Mouse (Mus musculus) bone marrow macrophage, adult 2 months (primary cell): ENCODE measurements around the gene Supt3.

ENCODE experiments used
- CTCF ChIP-seq: IDR thresholded peaks from 2 replicates; pipeline ENCODE4 v1.5.1; 2012; ENCODE audit warnings: low read depth, mild to moderate bottlenecking, low read length, moderate library complexity
- POLR2A ChIP-seq: IDR thresholded peaks from 2 replicates; pipeline ENCODE4 v1.6.1; 2012; ENCODE audit warnings: mild to moderate bottlenecking, low read depth, low read length, borderline replicate concordance

GRCm38 (mm10) chr17:45051971-45052370 is 275.0 kb downstream of the Supt3 start:
- TF ChIP-seq POLR2A: no peak
- no peak for TF ChIP-seq CTCF
